In genomic region chr6:112210238-112210950, GRCm38 (mm10) we compare ENCODE assay signal across 8 mouse cellular contexts.
DNase-seq lines count a peak whose midpoint lies in the region; ATAC-seq and TF ChIP-seq lines count a peak whose summit lies in the region.

No protein-coding gene starts in this region.

- no peaks in the 10 kb centered on the region for H3K36me3 ChIP-seq in forebrain, postnatal 0 days (ENCODE audit: insufficient read depth)
- H3K36me3 ChIP-seq in hindbrain, embryonic 10.5 days = no peaks in the 10 kb centered on the region
- H3K36me3 ChIP-seq in limb, embryonic 12.5 days = no peaks in the 10 kb centered on the region
- no peaks in the 10 kb centered on the region for H3K36me3 ChIP-seq in midbrain, embryonic 14.5 days (ENCODE audit: control insufficient read depth, insufficient read depth, low read length)

- no peak overlapping the region for H3K4me3 ChIP-seq in forebrain, postnatal 0 days (ENCODE audit: low read depth, low read length)
- no peak overlapping the region for H3K4me3 ChIP-seq in hindbrain, embryonic 10.5 days
- no peak overlapping the region for H3K4me3 ChIP-seq in limb, embryonic 12.5 days (replicated peaks)
- H3K4me3 ChIP-seq in midbrain, embryonic 14.5 days (replicated peaks; ENCODE audit: low read depth, low read length) = no peak overlapping the region

- H3K4me2 ChIP-seq in forebrain, postnatal 0 days (ENCODE audit: low read depth) = no peak overlapping the region
- no peak overlapping the region for H3K4me2 ChIP-seq in limb, embryonic 12.5 days
- no peak overlapping the region for H3K4me2 ChIP-seq in midbrain, embryonic 14.5 days (ENCODE audit: low read length)

- peak overlapping the region; percentile 35; the same call in 1 of the 2 replicates for H3K27ac ChIP-seq in forebrain, postnatal 0 days (ENCODE audit: low read depth, low read length)
- peak overlapping the region; percentile 77 for H3K27ac ChIP-seq in hindbrain, embryonic 10.5 days
- H3K27ac ChIP-seq in limb, embryonic 12.5 days = peak overlapping the region; percentile 79; the same call in 1 of the 2 replicates
- H3K27ac ChIP-seq in midbrain, embryonic 14.5 days (replicated peaks; ENCODE audit: low read depth, low read length) = peak overlapping the region; percentile 58

- peak; percentile 94 for ATAC-seq in forebrain, postnatal 0 days
- ATAC-seq in limb, embryonic 12.5 days (ENCODE audit: insufficient number of reproducible peaks, insufficient read depth, low FRiP score, low TSS enrichment, low read depth) = peak; percentile 73
- ATAC-seq in midbrain, embryonic 14.5 days (ENCODE audit: low FRiP score, low TSS enrichment) = peak; percentile 71
- ATAC-seq in activated CD4-positive, CD25-positive, alpha-beta regulatory T cell, adult 4 months = no peak

- DNase-seq in 3134 (ENCODE audit: extremely low read depth, insufficient read length, low spot score) = peak; percentile 62
- DNase-seq in adrenal gland, postnatal 10 days = peak; percentile 68
- DNase-seq in forebrain, postnatal 0 days = peak; percentile 70
- peak; percentile 64 for DNase-seq in hindbrain, embryonic 10.5 days (ENCODE audit: low spot score)
- DNase-seq in midbrain, embryonic 14.5 days = peak; percentile 75
- DNase-seq in layer of hippocampus, postnatal 36 days = no peak

- H3K27me3 ChIP-seq in forebrain, postnatal 0 days (ENCODE audit: insufficient read depth, low read length) = no peaks in the 10 kb centered on the region
- H3K27me3 ChIP-seq in hindbrain, embryonic 10.5 days (ENCODE audit: insufficient read depth, poor library complexity, severe bottlenecking) = no peaks in the 10 kb centered on the region
- H3K27me3 ChIP-seq in limb, embryonic 12.5 days = no peaks in the 10 kb centered on the region
- no peaks in the 10 kb centered on the region for H3K27me3 ChIP-seq in midbrain, embryonic 14.5 days (ENCODE audit: control insufficient read depth, insufficient read depth, low read length)

- no peaks in the 10 kb centered on the region for H3K9me3 ChIP-seq in forebrain, postnatal 0 days (ENCODE audit: low read length)
- no peaks in the 10 kb centered on the region for H3K9me3 ChIP-seq in hindbrain, embryonic 10.5 days
- no peaks in the 10 kb centered on the region for H3K9me3 ChIP-seq in limb, embryonic 12.5 days
- H3K9me3 ChIP-seq in midbrain, embryonic 14.5 days (ENCODE audit: control insufficient read depth, low read length) = no peaks in the 10 kb centered on the region

- H3K9ac ChIP-seq in forebrain, postnatal 0 days = no peak overlapping the region
- no peak overlapping the region for H3K9ac ChIP-seq in limb, embryonic 12.5 days (replicated peaks)
- H3K9ac ChIP-seq in midbrain, embryonic 14.5 days (replicated peaks; ENCODE audit: low read length) = no peak overlapping the region

- H3K4me1 ChIP-seq in forebrain, postnatal 0 days (ENCODE audit: insufficient read depth) = no peaks in the 10 kb centered on the region
- peaks cover 10% of the 10 kb centered on the region for H3K4me1 ChIP-seq in hindbrain, embryonic 10.5 days (replicated peaks)
- H3K4me1 ChIP-seq in limb, embryonic 12.5 days (replicated peaks) = peaks cover 12% of the 10 kb centered on the region
- peaks cover 6% of the 10 kb centered on the region for H3K4me1 ChIP-seq in midbrain, embryonic 14.5 days (ENCODE audit: control insufficient read depth, insufficient read depth, low read length)

- TF ChIP-seq CTCF in forebrain, postnatal 0 days (IDR thresholded peaks at IDR 0.05; ENCODE audit: low read depth) = no peak

- WGBS in forebrain, postnatal 0 days = 28% methylated on average over 8 of the region's 8 CpGs
- 46% methylated on average over 8 of the region's 8 CpGs for WGBS in hindbrain, embryonic 10.5 days
- 38% methylated on average over 8 of the region's 8 CpGs for WGBS in limb, embryonic 12.5 days
- 43% methylated on average over 8 of the region's 8 CpGs for WGBS in midbrain, embryonic 14.5 days

Comparison
In these comparisons a context has a peak if more than half of its experiments do, and no peak if none do; other contexts are left out.
1. DNase-seq: peak in 3134 (single experiment), adrenal gland, postnatal 10 days (single experiment), forebrain, postnatal 0 days (single experiment), hindbrain, embryonic 10.5 days (single experiment) and midbrain, embryonic 14.5 days (single experiment); none in layer of hippocampus, postnatal 36 days (0 of 2).
2. Peak in every context shown above with its lines, with median percentiles within 50 percentile points of each other: H3K27ac ChIP-seq.